Mouse (Mus musculus) granulocyte monocyte progenitor cell, adult 5-6 weeks (primary cell): ENCODE results near the gene Nkd1. TPM values are rescaled to one million over a fixed set of nuclear protein-coding genes. Genes with fewer than 3 reads are reported as not detected.

Experiments used
- ATAC-seq: replicated peaks from 2 replicates; pipeline ENCODE4 v1.8.0; 2016; ENCODE audit warnings: mild to moderate bottlenecking, moderate TSS enrichment, inconsistent platforms; ENCODE audit not compliant: poor library complexity, severe bottlenecking
- total RNA-seq, 2 experiments: library from RNA; stranded (forward) in 1 of 2; stranded (reverse) in 1 of 2; fragments of 200-712, 200-1000 nt in 1 of 2; fragments of >200 nt in 1 of 2; fragmentation: Nextera tagmentation in 1 of 2; gene quantifications; 2 replicates each; pipeline ENCODE4 v1.2.3; 2014 to 2017

Gene Nkd1
- total RNA-seq, 2 experiments from 2014 or later = 0.10 to 0.73 TPM

GRCm38 (mm10) chr8:88605361-88606040 is 84.3 kb downstream of the Nkd1 start:
- ATAC-seq = no peak

- ATAC-seq = no peak
These were observed 87.9 kb downstream of the Nkd1 start for GRCm38 (mm10) chr8:88609036-88609435.

GRCm38 (mm10) chr8:88610271-88610670 is 89.1 kb downstream of the Nkd1 start:
- ATAC-seq = no peak

- ATAC-seq = no peak
These were observed 93.8 kb downstream of the Nkd1 start for GRCm38 (mm10) chr8:88614981-88615380.

- peak; percentile 15 for ATAC-seq
These were observed 97.5 kb downstream of the Nkd1 start for GRCm38 (mm10) chr8:88618612-88619011.

GRCm38 (mm10) chr8:88619513-88619912 is 98.4 kb downstream of the Nkd1 start:
- ATAC-seq = no peak

GRCm38 (mm10) chr8:88620931-88621330 is 99.8 kb downstream of the Nkd1 start:
- ATAC-seq = no peak

GRCm38 (mm10) chr8:88621408-88621807 is 100.3 kb downstream of the Nkd1 start:
- ATAC-seq = peak; percentile 76

GRCm38 (mm10) chr8:88623351-88623750 is 102.2 kb downstream of the Nkd1 start:
- no peak for ATAC-seq

GRCm38 (mm10) chr8:88624276-88624675 is 103.1 kb downstream of the Nkd1 start:
- ATAC-seq = no peak

- peak; percentile 32 for ATAC-seq
These were observed 105.3 kb downstream of the Nkd1 start for GRCm38 (mm10) chr8:88626433-88626832.

GRCm38 (mm10) chr8:88626940-88627264 is 105.7 kb downstream of the Nkd1 start:
- no peak for ATAC-seq

- ATAC-seq = no peak
These were observed 106.3 kb downstream of the Nkd1 start for GRCm38 (mm10) chr8:88627265-88627991.

- ATAC-seq = no peak
These were observed 107.0 kb downstream of the Nkd1 start for GRCm38 (mm10) chr8:88628001-88628774.

GRCm38 (mm10) chr8:88630225-88630624 is 109.1 kb downstream of the Nkd1 start:
- no peak for ATAC-seq

GRCm38 (mm10) chr8:88631081-88631480 is 109.9 kb downstream of the Nkd1 start:
- ATAC-seq = peak; percentile 21

- peak; percentile 28 for ATAC-seq
These were observed 112.2 kb downstream of the Nkd1 start for GRCm38 (mm10) chr8:88633343-88633765.

GRCm38 (mm10) chr8:88635474-88636397 is 114.6 kb downstream of the Nkd1 start, which contains the start of gene Snx20:
Gene Snx20 (minus strand): TSS chr8:88636128.
- peak; percentile 71 for ATAC-seq

- peak; percentile 55 for ATAC-seq
These were observed 116.2 kb downstream of the Nkd1 start for GRCm38 (mm10) chr8:88637092-88638000.
